Comparison of ENCODE assay signal across 13 mouse cellular contexts in genomic region chr12:77085244-77085643, GRCm38 (mm10).
DNase-seq lines count a peak whose midpoint lies in the region; ATAC-seq lines count a peak whose summit lies in the region.
"Had no signal": no experiment of that assay in that cellular context is flagged by ENCODE, and none has a peak within 500 bp of the region (broad histone marks: within the 10 kb centered on the region; RNA-seq: fewer than 3 reads in every experiment).

No protein-coding gene starts in this region.

- H3K9me3 ChIP-seq in liver, embryonic 16.5 days (replicated peaks; ENCODE audit: control insufficient read depth, low read length), result no peaks in the 10 kb centered on the region
- H3K9me3 ChIP-seq: embryonic facial prominence, embryonic 12.5 days; heart, embryonic 13.5 days had no signal

- no peak overlapping the region for H3K4me3 ChIP-seq in liver, embryonic 16.5 days (ENCODE audit: low read depth, low read length)
- H3K4me3 ChIP-seq: embryonic facial prominence, embryonic 12.5 days; heart, embryonic 13.5 days; myocyte had no signal

- peaks cover 16% of the 10 kb centered on the region for H3K4me1 ChIP-seq in liver, embryonic 16.5 days (ENCODE audit: control insufficient read depth, low read depth, low read length)
- H3K4me1 ChIP-seq: embryonic facial prominence, embryonic 12.5 days had no signal

- H3K27ac ChIP-seq in liver, embryonic 16.5 days (ENCODE audit: low read length), result peak overlapping the region; percentile 19; the same call in 1 of the 2 replicates
- H3K27ac ChIP-seq: embryonic facial prominence, embryonic 12.5 days; heart, embryonic 13.5 days had no signal

- 41% methylated on average over 7 of the region's 7 CpGs for WGBS in liver, embryonic 16.5 days (ENCODE audit: insufficient replicate concordance)

- 0 out of 2 replicates have a peak, but pooled peaks have one; percentile 47 for ATAC-seq in erythroblast, adult 5-6 weeks (replicated peaks; ENCODE audit: low FRiP score, poor library complexity, severe bottlenecking)
- ATAC-seq in liver, embryonic 16.5 days (ENCODE audit: low read depth), result no peak; the same call in 1 of the 2 replicates

- peak; percentile 27 for DNase-seq in thymus, postnatal 14 days
- DNase-seq in thymus, postnatal 25 days, result no peak
- DNase-seq in cerebellum, adult 11 months, result no peak
- DNase-seq in cerebellum, postnatal 36 days, result no peak
- DNase-seq in left cerebral cortex, adult 8-10 months (ENCODE audit: low spot score in 2 of 2), result no peak
- no peak for DNase-seq in layer of hippocampus, postnatal 10 days (ENCODE audit: low spot score in 2 of 2)
- DNase-seq: lung, postnatal 10 days; right cerebral cortex, adult 18-20 months had no signal

- no peaks in the 10 kb centered on the region for H3K36me3 ChIP-seq in liver, embryonic 16.5 days (ENCODE audit: control insufficient read depth, insufficient read depth)
- H3K36me3 ChIP-seq: embryonic facial prominence, embryonic 12.5 days; heart, embryonic 13.5 days had no signal

- no peak overlapping the region for H3K9ac ChIP-seq in liver, embryonic 16.5 days (ENCODE audit: low read depth, low read length)
- H3K9ac ChIP-seq: embryonic facial prominence, embryonic 12.5 days; heart, embryonic 13.5 days had no signal

- no peak overlapping the region for H3K4me2 ChIP-seq in liver, embryonic 16.5 days (ENCODE audit: low read depth, low read length)
- H3K4me2 ChIP-seq: embryonic facial prominence, embryonic 12.5 days; heart, embryonic 13.5 days had no signal

- no peaks in the 10 kb centered on the region for H3K27me3 ChIP-seq in liver, embryonic 16.5 days (ENCODE audit: control insufficient read depth, insufficient read depth, low read depth, low read length)
- H3K27me3 ChIP-seq: embryonic facial prominence, embryonic 12.5 days; heart, embryonic 13.5 days had no signal
